Mouse (Mus musculus) urinary bladder, postnatal 25 days (tissue): ENCODE results near the gene Epb42.
"Not testable (repeated sequence)": the region's sequence is repeated elsewhere in the genome, so short reads cannot be mapped to it uniquely, and the experiment has no call there.

Source experiments
- DNase-seq: peaks from one replicate; pipeline ENCODE4 v3.0.0; 2022; ENCODE audit warnings: low spot score

Epb42 gene

DNA sequence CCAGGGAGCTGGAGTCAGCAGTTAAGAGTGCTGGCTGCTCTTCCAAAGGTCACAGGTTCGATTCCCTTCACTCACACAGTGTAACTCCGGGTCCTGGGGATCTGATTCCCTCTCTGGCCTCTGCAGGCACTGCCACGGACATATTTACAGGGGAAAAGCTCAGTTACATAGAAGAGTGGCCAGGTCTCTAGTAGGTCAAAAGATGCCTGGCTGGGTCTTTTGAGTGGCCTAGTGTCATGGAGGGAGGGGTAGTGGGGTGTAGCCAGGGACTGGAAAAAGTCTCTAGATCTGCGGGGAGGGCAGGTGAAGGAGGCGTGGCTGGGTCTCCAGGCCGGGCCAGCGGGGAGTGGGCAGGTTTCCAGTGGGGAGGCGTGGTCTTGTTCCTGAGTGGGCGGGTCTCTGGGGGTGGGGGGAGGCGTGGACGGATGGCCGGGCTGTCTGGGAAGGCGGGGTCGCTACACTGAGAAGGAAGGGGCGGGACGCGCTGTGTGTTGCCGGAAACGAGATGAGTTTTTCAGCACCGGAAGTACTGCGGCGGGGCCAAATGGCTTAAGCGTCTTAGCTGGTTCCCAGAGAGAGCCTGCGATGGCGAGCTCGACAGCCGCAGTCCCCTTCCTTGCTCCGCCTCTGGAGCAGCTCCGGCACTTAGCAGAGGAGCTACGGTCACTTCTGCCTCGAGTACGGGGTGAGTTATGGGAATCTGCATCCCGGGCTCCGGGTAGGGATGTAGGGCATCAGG lies 28.8 kb downstream of the Epb42 start, which contains the start of gene Ccndbp1:
Gene Ccndbp1 (plus strand): TSS at position 479 of the 739 bp plus-strand sequence.
- DNase-seq = peak; percentile 84

DNA sequence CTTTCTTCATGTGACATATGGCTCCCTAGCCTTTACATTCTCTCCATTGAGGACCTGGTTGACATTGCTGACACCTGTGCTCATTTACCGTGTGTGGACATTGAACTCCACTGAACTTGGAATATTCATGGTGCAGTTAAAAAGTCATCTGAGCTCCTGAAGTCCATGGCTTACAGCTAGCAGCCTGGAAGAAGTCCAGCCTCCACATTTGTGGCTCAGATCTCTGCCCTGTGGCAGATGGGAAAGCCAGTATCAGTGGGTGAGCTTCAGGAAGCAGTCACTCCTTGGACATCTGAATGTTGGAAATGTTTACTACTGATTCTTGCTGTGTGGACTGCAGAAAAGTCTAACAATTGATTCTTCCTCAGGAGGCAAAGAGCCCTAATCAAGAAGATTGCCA lies 29.9 kb downstream of the Epb42 start:
- no peak for DNase-seq

DNA sequence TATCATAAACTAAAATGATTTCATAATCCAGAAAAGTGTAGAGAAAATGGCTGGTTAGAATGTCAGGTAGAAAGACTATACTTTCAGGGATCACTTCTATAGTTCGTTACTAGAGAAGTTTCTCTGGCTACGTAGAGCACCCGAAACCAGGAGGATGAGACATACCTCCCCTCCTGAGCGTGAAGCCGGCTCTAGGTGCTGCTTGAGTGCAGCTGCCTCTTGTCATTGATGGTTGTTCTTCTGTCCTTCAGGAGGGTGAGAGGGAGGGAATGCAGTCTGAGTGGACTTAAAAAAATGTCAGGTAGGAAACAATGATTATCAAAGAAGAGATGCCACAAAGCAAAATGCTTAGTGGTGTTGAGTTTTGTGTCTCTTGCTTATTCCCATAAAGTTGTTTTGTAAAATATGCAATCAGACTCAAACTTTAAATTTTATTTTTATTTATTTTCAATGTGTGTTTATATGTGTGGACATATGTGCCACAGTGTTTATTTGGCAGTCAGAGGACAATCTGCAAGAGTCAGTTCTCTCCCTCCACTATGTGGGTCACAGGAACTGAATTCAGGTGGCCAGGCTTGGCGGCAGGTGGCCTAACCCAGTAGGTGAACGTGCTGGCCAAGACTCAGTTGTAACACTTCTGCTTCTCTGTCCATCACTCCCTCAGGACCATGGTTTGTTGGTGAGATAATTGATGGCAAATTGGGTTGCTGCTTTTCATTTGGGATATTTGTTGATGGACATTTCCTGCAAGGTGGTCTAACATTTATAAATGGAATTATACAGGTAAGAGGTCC lies 32.7 kb downstream of the Epb42 start:
- no peak for DNase-seq

DNA sequence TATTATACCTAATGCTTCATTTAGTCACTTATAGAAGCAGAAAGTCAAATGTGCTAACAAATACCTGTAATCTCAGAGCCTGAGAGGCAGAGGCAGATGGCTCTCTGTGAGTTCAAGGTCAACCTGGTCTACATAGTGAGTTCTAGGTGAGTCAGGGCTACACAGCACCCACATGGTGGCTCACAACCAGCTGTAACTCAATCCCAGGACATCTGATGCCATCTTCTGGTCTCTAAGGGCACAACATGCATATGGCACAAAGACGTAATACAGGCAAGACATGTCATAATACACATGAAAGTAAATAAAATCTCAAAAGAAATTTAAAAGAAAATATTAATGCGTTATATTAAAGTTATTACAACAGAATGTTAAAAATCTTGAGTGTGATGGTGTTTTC lies 33.3 kb downstream of the Epb42 start:
- DNase-seq = no peak

GRCm38 (mm10) chr2:120998863-120999262 lies 38.0 kb downstream of the Epb42 start:
- DNase-seq = no peak

GRCm38 (mm10) chr2:120996607-120997006 lies 40.3 kb downstream of the Epb42 start:
- not testable (repeated sequence) for DNase-seq

DNA sequence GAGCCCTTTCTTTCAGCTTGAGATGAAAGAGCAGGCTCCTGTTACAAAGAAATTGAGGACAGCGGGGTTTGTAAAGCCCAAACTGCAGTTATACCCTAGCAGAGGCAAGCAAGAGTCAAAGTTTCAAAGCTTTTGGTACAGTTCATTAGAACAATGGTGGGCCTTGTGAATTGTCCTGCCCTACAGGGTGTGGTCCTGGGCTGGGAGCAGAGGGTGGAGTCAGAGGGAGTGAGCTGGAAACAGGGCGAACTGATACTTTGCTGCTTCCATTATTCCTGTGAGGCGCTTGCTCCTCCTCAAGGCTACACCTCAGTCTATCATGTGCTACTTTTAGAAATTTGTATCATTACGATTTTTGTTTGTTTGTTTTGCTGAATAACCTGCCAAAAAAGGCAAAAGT lies 45.7 kb downstream of the Epb42 start:
- no peak for DNase-seq

DNA sequence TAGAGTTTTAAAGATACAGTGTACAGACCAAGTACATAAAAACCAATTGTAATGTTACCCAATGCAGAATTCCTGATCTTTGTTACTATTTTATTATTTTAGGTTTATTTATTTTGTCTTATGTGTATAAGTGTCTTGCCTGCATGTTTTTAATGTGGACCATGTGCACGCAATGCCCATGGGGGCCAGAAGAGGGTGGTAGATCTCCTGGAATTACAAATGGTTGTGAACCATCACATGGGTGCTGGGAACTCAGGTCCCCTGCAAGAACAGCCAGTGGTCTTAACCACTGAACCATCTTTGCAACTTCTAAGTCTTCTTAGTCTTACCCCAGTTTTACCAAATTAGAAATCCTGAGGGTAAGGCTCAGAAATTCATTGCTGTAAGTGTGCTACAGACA lies 51.6 kb downstream of the Epb42 start:
- DNase-seq = no peak

DNA sequence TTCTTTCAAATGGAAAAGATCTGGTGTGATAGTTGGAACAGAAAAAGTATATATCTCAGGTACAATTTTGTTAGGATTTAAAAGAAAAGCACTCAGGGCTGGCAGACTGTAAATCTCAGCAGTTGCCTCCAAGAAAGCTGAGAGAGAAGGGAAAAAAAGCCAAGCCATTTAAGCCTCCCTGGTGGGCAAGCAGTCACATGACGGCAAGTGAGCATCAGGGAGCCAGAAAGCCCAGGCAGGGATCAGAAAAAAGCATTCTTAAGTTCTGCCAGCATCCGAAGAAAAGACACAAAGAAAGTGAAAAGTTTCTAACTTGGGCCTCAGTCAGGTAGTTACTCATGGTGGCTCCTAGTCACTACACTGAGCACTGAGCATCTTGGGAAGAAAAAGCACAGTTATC lies 53.3 kb downstream of the Epb42 start:
- DNase-seq = no peak

DNA sequence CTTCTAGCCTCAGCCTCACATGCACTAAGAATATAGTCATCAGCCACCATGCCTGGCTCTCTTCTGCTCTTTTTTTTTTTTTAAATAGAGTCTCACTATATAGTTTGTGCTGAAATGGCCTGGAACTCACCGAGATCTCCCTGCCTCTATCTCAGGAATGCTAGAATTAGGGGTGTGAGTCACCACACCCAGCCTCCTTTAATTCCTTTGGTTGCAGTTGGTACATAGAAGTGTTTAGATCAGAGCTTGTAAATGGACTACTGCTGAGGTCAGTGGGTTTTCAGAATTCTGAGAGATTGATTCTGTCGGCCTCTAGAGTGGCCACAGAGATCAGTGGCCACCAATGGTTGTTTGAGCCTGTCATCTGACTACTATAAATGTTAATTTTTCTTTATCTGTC lies 56.0 kb downstream of the Epb42 start:
- DNase-seq = no peak

DNA sequence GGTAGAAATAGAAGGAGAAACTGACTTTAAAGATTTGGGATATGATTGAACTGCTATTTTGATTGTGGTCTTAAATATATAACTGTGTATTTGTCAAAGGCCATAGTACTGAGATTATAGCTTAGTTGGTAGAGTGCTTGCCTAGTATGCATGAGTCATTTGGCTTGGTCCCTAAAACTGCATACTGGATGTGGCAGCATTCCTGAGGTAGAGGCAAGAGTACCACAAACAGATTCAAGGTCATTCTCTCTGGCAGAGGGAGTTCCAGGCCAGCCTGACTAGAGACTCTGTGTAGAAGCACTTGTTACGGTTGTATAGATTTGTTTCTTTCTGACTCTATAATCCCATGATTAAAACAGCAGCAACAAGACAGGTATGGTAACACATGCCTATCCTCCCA lies 57.1 kb downstream of the Epb42 start:
- DNase-seq = no peak

DNA sequence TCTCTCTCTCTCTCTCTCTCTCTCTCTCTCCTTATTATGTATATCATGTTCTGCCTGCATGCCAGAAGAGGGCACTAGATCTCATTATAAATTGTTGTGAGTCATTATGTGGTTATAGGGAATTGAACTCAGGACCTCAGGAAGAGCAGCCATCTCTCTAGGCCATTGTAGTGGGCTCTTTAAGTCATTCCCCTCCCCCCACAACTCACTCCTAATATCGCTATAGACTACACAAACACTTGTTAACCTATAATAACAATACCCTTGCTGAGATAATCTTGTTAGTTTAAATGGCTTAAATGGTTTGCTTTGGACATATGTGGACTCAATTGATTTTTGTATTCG lies 58.2 kb downstream of the Epb42 start:
- no peak for DNase-seq

DNA sequence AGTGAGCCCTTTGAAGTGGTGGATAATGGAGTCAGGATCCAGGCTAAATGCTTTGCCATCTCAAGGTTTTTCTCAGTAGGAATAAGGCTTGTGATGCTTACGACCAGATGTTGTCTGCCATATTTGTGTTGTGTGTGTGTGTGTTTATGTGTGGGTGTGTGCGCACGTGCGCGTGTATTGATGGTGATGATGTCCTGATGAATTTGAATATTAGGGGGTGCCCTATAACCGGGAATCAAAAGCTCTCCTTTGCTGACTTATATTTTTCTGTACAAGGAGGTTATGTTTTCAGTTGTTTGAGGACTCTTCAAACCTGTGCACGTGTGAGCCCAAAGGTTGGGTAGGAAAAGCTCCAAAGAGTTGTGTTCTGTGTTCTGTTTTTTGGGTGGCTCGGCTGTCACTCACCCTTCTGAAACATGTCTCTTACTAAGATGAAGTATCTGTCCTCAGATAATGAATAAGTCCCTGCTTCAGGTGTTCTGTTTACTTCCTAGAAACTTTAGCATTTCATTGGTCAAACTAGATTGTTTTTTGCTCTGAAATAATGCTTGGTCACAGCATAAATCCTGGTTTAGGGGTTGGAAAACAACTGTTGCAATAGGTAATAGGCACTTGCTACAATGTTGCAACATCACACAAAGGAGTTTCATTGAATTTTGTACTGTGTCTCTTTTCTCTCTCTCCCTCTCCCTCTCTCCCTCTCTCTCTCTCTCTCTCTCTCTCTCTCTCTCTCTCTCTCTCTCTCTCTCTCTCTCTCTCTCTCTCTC lies 58.8 kb downstream of the Epb42 start:
- no peak for DNase-seq

DNA sequence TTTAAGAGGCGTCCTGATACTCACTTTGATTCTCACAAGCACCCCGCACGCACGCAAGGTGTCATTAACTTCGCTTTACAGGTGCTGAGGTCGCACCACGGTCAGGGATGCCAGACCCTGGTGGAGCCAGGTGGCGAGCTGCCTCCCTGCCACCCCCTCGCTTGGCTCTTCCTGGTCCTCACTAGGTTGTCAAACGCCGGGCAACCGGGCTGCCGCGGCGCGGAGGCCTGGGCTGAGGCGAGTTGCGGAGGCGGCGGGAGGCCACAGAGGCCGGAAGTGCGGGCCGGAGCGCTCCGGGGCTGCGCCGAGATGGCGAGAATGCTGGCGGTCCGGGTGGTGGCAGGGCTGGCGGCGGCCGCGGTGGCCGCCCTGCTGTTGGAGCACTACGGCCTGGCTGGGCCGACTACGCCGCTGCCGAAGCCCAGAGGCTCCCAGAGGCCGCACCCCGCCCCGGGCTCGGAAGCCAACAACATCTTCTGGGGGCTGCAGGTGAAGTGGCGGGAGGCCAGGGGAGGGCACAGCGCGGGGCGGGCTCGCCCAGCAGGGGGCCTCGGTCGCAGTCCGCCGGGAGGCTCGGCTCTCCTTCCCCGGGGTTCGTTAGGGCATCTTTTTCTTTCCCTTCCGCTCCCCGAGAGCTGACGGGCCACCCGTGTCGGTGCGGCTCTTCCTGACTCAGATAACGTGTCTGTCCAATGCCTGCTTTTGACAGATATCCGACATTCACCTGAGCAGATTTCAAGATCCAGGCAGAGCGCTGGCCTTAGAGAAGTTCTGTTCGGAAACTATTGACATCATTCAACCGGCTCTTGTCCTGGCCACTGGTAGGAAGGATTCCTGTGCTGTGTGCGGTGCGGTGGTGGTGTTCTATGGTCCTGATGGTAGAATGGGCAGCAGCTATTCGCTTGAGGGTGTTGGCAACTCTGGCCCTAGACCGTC lies 59.6 kb downstream of the Epb42 start, which contains the start of gene Tmem62:
Gene Tmem62 (plus strand): TSS at position 28 of the 936 bp plus-strand sequence.
- peak; percentile 59 for DNase-seq

- DNase-seq = no peak
These were observed 60.6 kb downstream of the Epb42 start for GRCm38 (mm10) chr2:120976308-120976707.

GRCm38 (mm10) chr2:120972964-120973363 lies 63.9 kb downstream of the Epb42 start:
- no peak for DNase-seq

DNA sequence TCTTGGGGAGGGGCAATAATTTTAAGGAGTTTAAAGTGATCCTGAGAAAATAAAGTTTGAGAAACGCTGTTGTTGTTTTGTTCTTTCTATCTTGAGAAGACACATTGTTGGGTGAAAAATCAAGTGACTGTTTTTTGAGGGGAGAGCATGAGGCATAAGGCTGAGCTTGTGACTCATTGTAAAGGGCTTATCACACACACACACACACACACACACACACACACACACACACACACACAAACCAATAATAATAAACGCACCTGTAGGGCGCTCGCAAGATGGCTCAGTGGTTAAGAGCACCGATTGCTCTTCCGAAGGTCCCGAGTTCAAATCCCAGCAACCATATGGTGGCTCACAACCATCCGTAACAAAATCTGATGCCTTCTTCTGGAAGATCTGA lies 64.6 kb downstream of the Epb42 start:
- DNase-seq = not testable (repeated sequence)

- DNase-seq = no peak
These were observed 65.1 kb downstream of the Epb42 start for GRCm38 (mm10) chr2:120971766-120972165.

- peak; percentile 70 for DNase-seq
These were observed 66.3 kb downstream of the Epb42 start, which contains the start of gene Ubr1 for GRCm38 (mm10) chr2:120970559-120971080. TSS of gene Ubr1 (minus strand) at chr2:120970715.

DNA sequence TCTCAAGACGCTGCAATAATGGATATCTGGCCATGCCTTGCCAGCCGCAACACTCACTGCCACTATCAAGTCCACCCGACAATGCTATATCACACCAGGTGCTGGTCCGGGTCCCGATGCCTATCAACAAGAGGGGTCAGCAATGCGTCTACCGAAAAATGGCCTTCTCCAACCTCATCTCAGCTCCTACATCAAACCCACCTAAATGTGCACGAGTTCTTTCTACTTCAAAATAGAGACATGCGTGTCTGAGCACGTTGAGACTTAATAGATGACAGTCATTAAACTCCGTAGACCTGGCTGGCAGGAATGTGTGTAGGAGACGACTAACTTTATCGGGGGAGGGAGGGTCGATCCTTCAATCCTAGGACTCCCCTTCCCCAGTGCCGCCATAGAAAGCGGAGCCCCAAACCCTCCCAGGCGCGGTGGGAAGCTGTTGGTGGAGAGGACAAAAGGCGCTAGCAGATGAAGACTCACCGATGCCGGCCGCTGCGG lies 66.8 kb downstream of the Epb42 start:
- peak; percentile 12 for DNase-seq
